Mouse (Mus musculus) liver, embryonic 12.5 days (tissue): ENCODE measurements around the gene Rdm1. TPM values are rescaled to one million over a fixed set of nuclear protein-coding genes. Genes with fewer than 3 reads are reported as not detected.
"Not testable (repeated sequence)": the region's sequence is repeated elsewhere in the genome, so short reads cannot be mapped to it uniquely, and the experiment has no call there.

Experiments
- ATAC-seq: fragments of 200-750 bp; cut with Nextera tagmentation; 2 replicates; pipeline ENCODE4 v1.8.0; 2017; ENCODE audit warnings: moderate number of reproducible peaks, mild to moderate bottlenecking, moderate library complexity
- H3K27ac ChIP-seq: fragments of 300-500 bp; sonication (generic); 2 replicates; pipeline ENCODE4 v1.5.1; 2016; ENCODE audit warnings: mild to moderate bottlenecking
- H3K27me3 ChIP-seq: fragments of 300-500 bp; sonication (generic); replicated peaks from 2 replicates; pipeline ENCODE4 v1.6.1; 2016; ENCODE audit warnings: mild to moderate bottlenecking, moderate library complexity
- H3K36me3 ChIP-seq: fragments of 300-500 bp; sonication (generic); 2 replicates; pipeline ENCODE4 v1.6.1; 2016; ENCODE audit warnings: mild to moderate bottlenecking, moderate library complexity
- H3K4me1 ChIP-seq: fragments of 300-500 bp; sonication (generic); 2 replicates; pipeline ENCODE4 v1.6.1; 2016
- H3K4me2 ChIP-seq: fragments of 300-500 bp; sonication (generic); 2 replicates; pipeline ENCODE4 v1.6.1; 2016; ENCODE audit warnings: mild to moderate bottlenecking, moderate library complexity
- H3K4me3 ChIP-seq: fragments of 300-500 bp; sonication (generic); 2 replicates; pipeline ENCODE4 v1.5.1; 2016; ENCODE audit warnings: mild to moderate bottlenecking, moderate library complexity
- H3K9ac ChIP-seq: fragments of 300-500 bp; sonication (generic); 2 replicates; pipeline ENCODE4 v1.6.1; 2016; ENCODE audit warnings: mild to moderate bottlenecking, moderate library complexity
- H3K9me3 ChIP-seq: fragments of 300-500 bp; sonication (generic); replicated peaks from 2 replicates; pipeline ENCODE4 v1.6.1; 2016; ENCODE audit warnings: mild to moderate bottlenecking, moderate library complexity
- WGBS: fragments of 180-500 bp; shearing (Covaris S2); methylation state at CpG from one replicate; pipeline ENCODE4 v1.1.7; 2016; ENCODE audit not compliant: insufficient replicate concordance; 5-methylcytosine and 5-hydroxymethylcytosine counted together
- polyA plus RNA-seq: library from polyadenylated mRNA; unstranded; fragments of >200 nt; fragmentation: Nextera tagmentation; extraction: Ambion mirVana; gene quantifications from 2 replicates; pipeline ENCODE4 v1.2.1, GENCODE M21; 2016

Rdm1 gene
- polyA plus RNA-seq, result 11.8 and 12.4 TPM in 2 replicates

- Histone ChIP-seq H3K9me3 (peaks cover 3% of the 10 kb centered on the region; the same call in 1 of the 2 replicates), H3K27ac (peak within 1 kb of the TSS; percentile 99), H3K27me3 (no peaks in the 10 kb centered on the region), H3K4me1 (peaks cover 33% of the 10 kb centered on the region), H3K4me3 (peak within 1 kb of the TSS; percentile 56), H3K9ac (peak within 1 kb of the TSS; percentile 76), H3K36me3 (no peaks in the 10 kb centered on the region), H3K4me2 (peak within 1 kb of the TSS; percentile 79)
- ATAC-seq, result peak; percentile 90
- 0% methylated on average over 32 of the region's 34 CpGs for WGBS
These were observed at the start of gene Rdm1 for GRCm38 (mm10) chr11:101626995-101627856. Rdm1 (plus strand) TSS chr11:101627195.

GRCm38 (mm10) chr11:101581081-101581764 is 45.8 kb upstream of the Rdm1 start:
- ATAC-seq, result no peak
- H3K27ac ChIP-seq, result 0 out of 2 replicates have a peak overlapping the region, but pooled peaks have one; percentile 54
- WGBS, result 59% methylated on average over 6 of the region's 6 CpGs
- no peaks in the 10 kb centered on the region for H3K9me3 ChIP-seq
- no peaks in the 10 kb centered on the region for H3K27me3 ChIP-seq
- peak overlapping the region; percentile 39; the same call in 1 of the 2 replicates for H3K9ac ChIP-seq
- H3K4me2 ChIP-seq, result peak overlapping the region; percentile 74
- H3K36me3 ChIP-seq, result peaks cover 52% of the 10 kb centered on the region
- H3K4me3 ChIP-seq, result no peak overlapping the region
- H3K4me1 ChIP-seq, result peaks cover 12% of the 10 kb centered on the region

- ATAC-seq, result peak; percentile 85
- Histone ChIP-seq H3K9me3 (no peaks in the 10 kb centered on the region), H3K36me3 (peaks cover 52% of the 10 kb centered on the region), H3K27me3 (no peaks in the 10 kb centered on the region), H3K27ac (peak within 1 kb of the TSS; percentile 65; the same call in 1 of the 2 replicates), H3K4me1 (peaks cover 12% of the 10 kb centered on the region), H3K4me2 (peak within 1 kb of the TSS; percentile 74), H3K9ac (peak within 1 kb of the TSS; percentile 64), H3K4me3 (peak within 1 kb of the TSS; percentile 60)
- 15% methylated on average over 30 of the region's 31 CpGs for WGBS
These were observed 44.6 kb upstream of the Rdm1 start, which contains the start of gene Tmem106a for GRCm38 (mm10) chr11:101582054-101583035. Tmem106a (plus strand) TSS chr11:101582242.

GRCm38 (mm10) chr11:101583205-101583604 is 43.8 kb upstream of the Rdm1 start:
- Histone ChIP-seq H3K36me3 (peaks cover 43% of the 10 kb centered on the region), H3K9ac (no peak overlapping the region), H3K27ac (no peak overlapping the region), H3K4me1 (peaks cover 12% of the 10 kb centered on the region), H3K4me3 (no peak overlapping the region), H3K27me3 (no peaks in the 10 kb centered on the region), H3K9me3 (no peaks in the 10 kb centered on the region), H3K4me2 (no peak overlapping the region)
- 77% methylated on average over 2 of the region's 2 CpGs for WGBS
- no peak for ATAC-seq

GRCm38 (mm10) chr11:101585031-101585430 is 42.0 kb upstream of the Rdm1 start:
- Histone ChIP-seq H3K36me3 (peaks cover 30% of the 10 kb centered on the region), H3K4me1 (peaks cover 23% of the 10 kb centered on the region)
- H3K27ac ChIP-seq, ATAC-seq, H3K27me3 ChIP-seq, H3K4me3 ChIP-seq, H3K9ac ChIP-seq, H3K4me2 ChIP-seq, H3K9me3 ChIP-seq: not testable (repeated sequence)
- 96% methylated on average over 1 of the region's 1 CpGs for WGBS

GRCm38 (mm10) chr11:101585805-101586204 is 41.2 kb upstream of the Rdm1 start:
- H3K4me1 ChIP-seq, result peaks cover 24% of the 10 kb centered on the region
- no peak overlapping the region for H3K4me3 ChIP-seq
- no peaks in the 10 kb centered on the region for H3K9me3 ChIP-seq
- H3K27ac ChIP-seq, result no peak overlapping the region
- WGBS, result 63% methylated on average over 4 of the region's 4 CpGs
- H3K4me2 ChIP-seq, result no peak overlapping the region
- H3K27me3 ChIP-seq, result no peaks in the 10 kb centered on the region
- H3K9ac ChIP-seq, result no peak overlapping the region
- peaks cover 28% of the 10 kb centered on the region for H3K36me3 ChIP-seq
- no peak for ATAC-seq

GRCm38 (mm10) chr11:101587676-101588075 is 39.3 kb upstream of the Rdm1 start:
- WGBS, result 85% methylated on average over 10 of the region's 10 CpGs
- ATAC-seq, result no peak

GRCm38 (mm10) chr11:101588868-101589267 is 38.1 kb upstream of the Rdm1 start:
- ATAC-seq, result no peak
- Histone ChIP-seq H3K27ac (no peak overlapping the region), H3K4me1 (peaks cover 12% of the 10 kb centered on the region), H3K9me3 (no peaks in the 10 kb centered on the region), H3K4me3 (no peak overlapping the region), H3K4me2 (peak overlapping the region; percentile 27; the same call in 1 of the 2 replicates), H3K27me3 (0 out of 2 replicates have a peak, but pooled peaks cover 3% of the 10 kb centered on the region), H3K36me3 (peaks cover 22% of the 10 kb centered on the region), H3K9ac (no peak overlapping the region)
- 75% methylated on average over 7 of the region's 7 CpGs for WGBS

More at GRCm38 (mm10) chr11:101587676-101588075, 39.3 kb upstream of the Rdm1 start:
- Histone ChIP-seq H3K9ac (no peak overlapping the region), H3K27me3 (no peaks in the 10 kb centered on the region), H3K36me3 (peaks cover 22% of the 10 kb centered on the region), H3K27ac (no peak overlapping the region), H3K4me3 (no peak overlapping the region), H3K9me3 (no peaks in the 10 kb centered on the region), H3K4me2 (no peak overlapping the region), H3K4me1 (peaks cover 13% of the 10 kb centered on the region)

- Histone ChIP-seq H3K4me3 (no peak overlapping the region), H3K4me1 (peaks cover 12% of the 10 kb centered on the region), H3K4me2 (peak overlapping the region; percentile 27; the same call in 1 of the 2 replicates), H3K9ac (no peak overlapping the region; the same call in 1 of the 2 replicates), H3K27ac (no peak overlapping the region), H3K9me3 (no peaks in the 10 kb centered on the region), H3K36me3 (peaks cover 22% of the 10 kb centered on the region), H3K27me3 (0 out of 2 replicates have a peak, but pooled peaks cover 3% of the 10 kb centered on the region)
- 25% methylated on average over 5 of the region's 5 CpGs for WGBS
- no peak for ATAC-seq
These were observed 37.6 kb upstream of the Rdm1 start for GRCm38 (mm10) chr11:101589444-101589843.

GRCm38 (mm10) chr11:101589989-101590624 is 36.9 kb upstream of the Rdm1 start:
- Histone ChIP-seq H3K4me1 (peaks cover 12% of the 10 kb centered on the region), H3K27ac (no peak overlapping the region), H3K9me3 (no peaks in the 10 kb centered on the region), H3K4me3 (no peak overlapping the region), H3K4me2 (no peak overlapping the region), H3K36me3 (peaks cover 22% of the 10 kb centered on the region), H3K27me3 (0 out of 2 replicates have a peak, but pooled peaks cover 3% of the 10 kb centered on the region), H3K9ac (no peak overlapping the region)
- ATAC-seq, result no peak
- WGBS, result 66% methylated on average over 12 of the region's 12 CpGs
